Mouse (Mus musculus) CH12.LX (cell line): ENCODE data around the gene Neurl1b. TPM values are rescaled to one million over a fixed set of nuclear protein-coding genes. Genes with fewer than 3 reads are reported as not detected.
A peak's percentile ranks its signal among the peaks of the same experiment; 100 is the strongest.

Source experiments
- DNase-seq: peaks from one replicate; pipeline ENCODE4 v3.0.0-alpha.2; 2013; ENCODE audit errors: extremely low read depth
- H3K27ac ChIP-seq: 2 replicates; pipeline ENCODE4 v1.5.1; 2012; ENCODE audit warnings: low read depth, mild to moderate bottlenecking, control low read depth, moderate library complexity; ENCODE audit not compliant: insufficient read depth
- H3K27me3 ChIP-seq: replicated peaks from 2 replicates; pipeline ENCODE3; 2012; ENCODE audit warnings: inconsistent platforms
- H3K36me3 ChIP-seq, 2 experiments: replicated peaks in 1 of 2; 2 replicates each; pipeline versions ENCODE3 to v1.6.1; 2012; ENCODE audit warnings: inconsistent platforms in 1 of 2, low read length in 1 of 2, mild to moderate bottlenecking in 1 of 2, mixed read lengths in 1 of 2, moderate library complexity in 1 of 2; ENCODE audit not compliant: control insufficient read depth in 1 of 2, insufficient read depth in 1 of 2
- H3K4me1 ChIP-seq, 2 experiments: 2 replicates each; pipeline ENCODE4 v1.6.1; 2012; ENCODE audit warnings: inconsistent platforms in 1 of 2, moderate library complexity in 1 of 2; ENCODE audit not compliant: insufficient read depth in 2 of 2, control insufficient read depth in 1 of 2
- H3K4me2 ChIP-seq: 2 replicates; pipeline ENCODE4 v1.6.1; 2012; ENCODE audit warnings: low read depth, mild to moderate bottlenecking, control low read depth; ENCODE audit not compliant: poor library complexity, insufficient read depth, severe bottlenecking
- H3K4me3 ChIP-seq, 3 experiments: fragments of 150-350 bp in 1 of 3; sonication (generic) in 1 of 3; replicated peaks in 1 of 3; 2 replicates each; pipeline versions ENCODE3 to v1.5.1; 2011 to 2012; ENCODE audit warnings: low read depth in 2 of 3, low read length in 2 of 3, mild to moderate bottlenecking in 2 of 3, moderate library complexity in 2 of 3, control low read depth in 1 of 3, improper control_type of control experiment in 1 of 3, inconsistent platforms in 1 of 3, mixed read lengths in 1 of 3; ENCODE audit not compliant: poor library complexity in 1 of 3
- H3K79me2 ChIP-seq: replicated peaks from 2 replicates; pipeline ENCODE4 v1.6.1; 2012; ENCODE audit warnings: mild to moderate bottlenecking, moderate library complexity; ENCODE audit not compliant: control insufficient read depth, poor library complexity, insufficient read depth, severe bottlenecking; ENCODE audit errors: extremely low read depth
- H3K9ac ChIP-seq: 2 replicates; pipeline ENCODE4 v1.6.1; 2012; ENCODE audit warnings: low read depth, mild to moderate bottlenecking, control low read depth, moderate library complexity; ENCODE audit not compliant: insufficient read depth
- H3K9me3 ChIP-seq: replicated peaks from 2 replicates; pipeline ENCODE3; 2012; ENCODE audit warnings: low read length, inconsistent platforms, mixed read lengths
- BHLHE40 ChIP-seq: IDR thresholded peaks from 2 replicates; pipeline ENCODE4 v1.6.1; 2011; ENCODE audit warnings: mild to moderate bottlenecking, low read depth, low read length, improper control_type of control experiment
- GABPA ChIP-seq: IDR thresholded peaks from 2 replicates; pipeline ENCODE4 v1.6.1; 2012; ENCODE audit warnings: low read depth, low read length, improper control_type of control experiment, inconsistent platforms; ENCODE audit not compliant: insufficient replicate concordance
- HCFC1 ChIP-seq: IDR thresholded peaks from 2 replicates; pipeline ENCODE4 v1.6.1; 2012; ENCODE audit warnings: low read depth, mild to moderate bottlenecking, inconsistent platforms, low read length, improper control_type of control experiment
- IRF4 ChIP-seq: IDR thresholded peaks from 2 replicates; pipeline ENCODE4 v1.6.1; 2014; ENCODE audit warnings: low read depth, mild to moderate bottlenecking, inconsistent platforms, low read length, improper control_type of control experiment
- JUN ChIP-seq: IDR thresholded peaks from 2 replicates; pipeline ENCODE4 v1.6.1; 2011; ENCODE audit warnings: low read depth, mild to moderate bottlenecking, low read length, improper control_type of control experiment, moderate library complexity; ENCODE audit not compliant: insufficient read depth
- JUND ChIP-seq: conservative IDR thresholded peaks from 2 replicates; pipeline ENCODE4 v1.6.1; 2011; ENCODE audit warnings: low read depth, low read length, improper control_type of control experiment
- MAFK ChIP-seq: IDR thresholded peaks from 2 replicates; pipeline ENCODE4 v1.6.1; 2011; ENCODE audit warnings: low read length, improper control_type of control experiment; ENCODE audit not compliant: insufficient replicate concordance
- MXI1 ChIP-seq: IDR thresholded peaks from 2 replicates; pipeline ENCODE4 v1.6.1; 2011; ENCODE audit warnings: mild to moderate bottlenecking, low read depth, low read length, improper control_type of control experiment
- NELFE ChIP-seq: IDR thresholded peaks from 2 replicates; pipeline ENCODE4 v1.6.1; 2011; ENCODE audit warnings: low read depth, low read length, improper control_type of control experiment
- NRF1 ChIP-seq: IDR thresholded peaks from 2 replicates; pipeline ENCODE4 v1.6.1; 2014; ENCODE audit warnings: low read depth, mild to moderate bottlenecking, inconsistent platforms, low read length, improper control_type of control experiment, moderate library complexity
- PAX5 ChIP-seq: IDR thresholded peaks from 2 replicates; pipeline ENCODE4 v1.6.1; 2012; ENCODE audit warnings: low read length, inconsistent platforms, mixed read lengths
- RCOR1 ChIP-seq: conservative IDR thresholded peaks from 2 replicates; pipeline ENCODE4 v1.6.1; 2012; ENCODE audit warnings: low read depth, mild to moderate bottlenecking, inconsistent platforms, low read length, improper control_type of control experiment
- TBP ChIP-seq: conservative IDR thresholded peaks from 2 replicates; pipeline ENCODE4 v1.6.1; 2011; ENCODE audit warnings: low read depth, low read length, improper control_type of control experiment
- TCF12 ChIP-seq: IDR thresholded peaks from 2 replicates; pipeline ENCODE4 v1.6.1; 2014; ENCODE audit warnings: low read depth, mild to moderate bottlenecking, inconsistent platforms, low read length, improper control_type of control experiment
- UBTF ChIP-seq: IDR thresholded peaks from 2 replicates; pipeline ENCODE4 v1.6.1; 2012; ENCODE audit warnings: low read depth, mild to moderate bottlenecking, inconsistent platforms, low read length, improper control_type of control experiment, moderate library complexity
- dilution Hi-C: fragments of 300-500 bp; cut with MboI; formaldehyde crosslinking; loops from 2 replicates; pipeline ENCODE4 v1.14.3; 2020; ENCODE audit warnings: low sequenced_read_pairs; ENCODE audit not compliant: extremely low pct_unique_long_range_greater_than_20kb, extremely low pct_ligation_motif_present
- in situ Hi-C: fragments of 300-500 bp; cut with MboI; formaldehyde crosslinking; loops from 3 replicates; pipeline ENCODE4 v1.14.3; 2019; ENCODE audit warnings: low sequenced_read_pairs, low pct_ligation_motif_present, low pct_unique_long_range_greater_than_20kb, mixed read lengths
- polyA plus RNA-seq: library from polyadenylated mRNA; unstranded; fragments of >175 nt; gene quantifications from 2 replicates; pipeline ENCODE4 v1.2.1, GENCODE M21; 2012; ENCODE audit warnings: low read depth; ENCODE audit not compliant: insufficient read length
- total RNA-seq, 2 experiments: library from RNA; depleted of rRNA; stranded (reverse); fragments of 300-350 nt in 1 of 2; fragments of >200 nt in 1 of 2; gene quantifications; 2 replicates each; pipeline ENCODE4 v1.2.3; 2012 to 2014

Gene Neurl1b
- total and polyA plus RNA-seq, 3 experiments, result 0.25 TPM; not detected in 2

- dilution Hi-C loops, result no loop called here
- Histone ChIP-seq H3K9ac (no peak overlapping the region), H3K79me2 (no peaks in the 10 kb centered on the region), H3K36me3 (no peaks in the 10 kb centered on the region), H3K27me3 (peaks cover 91% of the 10 kb centered on the region), H3K4me3 (no peak overlapping the region), H3K27ac (no peak overlapping the region), H3K4me1 (peaks cover 6 to 17% of the 10 kb centered on the region in 2 experiments), H3K4me2 (no peak overlapping the region), H3K9me3 (no peaks in the 10 kb centered on the region)
- no peak for TF ChIP-seq JUND
- TF ChIP-seq MAFK, result no peak
- DNase-seq, result peak; percentile 11
- in situ Hi-C loops, result no loop called here
These were observed 33.6 kb upstream of the Neurl1b start for GRCm38 (mm10) chr17:26380986-26381446.

DNA sequence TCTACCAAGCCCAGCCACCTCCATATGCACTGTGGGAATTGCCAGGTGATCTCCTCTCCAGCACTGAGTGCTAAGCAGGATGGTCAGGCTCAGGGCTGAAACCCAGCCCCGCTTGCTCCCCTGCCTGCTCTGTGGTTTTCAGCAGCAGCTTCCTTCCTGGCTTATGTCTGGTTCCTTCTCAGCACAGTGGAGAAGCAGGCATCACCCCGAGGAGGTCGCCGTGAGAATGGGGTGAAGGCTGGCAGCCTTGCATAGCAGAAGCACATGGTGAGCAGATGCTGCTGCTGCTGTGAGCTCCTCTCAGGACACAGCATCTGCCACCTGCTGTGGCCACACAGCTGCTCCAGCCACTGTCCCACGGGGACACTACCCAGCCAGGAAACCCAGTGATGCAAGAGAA lies 33.0 kb upstream of the Neurl1b start:
- TF ChIP-seq BHLHE40 (no peak), JUND (no peak), UBTF (no peak), TCF12 (no peak), HCFC1 (no peak), TBP (no peak), GABPA (no peak), MAFK (no peak), NRF1 (no peak), IRF4 (no peak), RCOR1 (no peak), PAX5 (no peak), NELFE (no peak), JUN (no peak), MXI1 (no peak)
- Histone ChIP-seq H3K4me2 (no peak overlapping the region), H3K27ac (no peak overlapping the region), H3K9me3 (no peaks in the 10 kb centered on the region), H3K4me3 (no peak overlapping the region), H3K79me2 (no peaks in the 10 kb centered on the region), H3K36me3 (no peaks in the 10 kb centered on the region), H3K27me3 (peaks cover 91% of the 10 kb centered on the region), H3K9ac (no peak overlapping the region), H3K4me1 (peaks cover 6 to 17% of the 10 kb centered on the region in 2 experiments)
- dilution Hi-C loops (no loop called here), in situ Hi-C loops (no loop called here)
- no peak for DNase-seq
